27 mouse cellular contexts compared by ENCODE assay signal in the genomic region with DNA sequence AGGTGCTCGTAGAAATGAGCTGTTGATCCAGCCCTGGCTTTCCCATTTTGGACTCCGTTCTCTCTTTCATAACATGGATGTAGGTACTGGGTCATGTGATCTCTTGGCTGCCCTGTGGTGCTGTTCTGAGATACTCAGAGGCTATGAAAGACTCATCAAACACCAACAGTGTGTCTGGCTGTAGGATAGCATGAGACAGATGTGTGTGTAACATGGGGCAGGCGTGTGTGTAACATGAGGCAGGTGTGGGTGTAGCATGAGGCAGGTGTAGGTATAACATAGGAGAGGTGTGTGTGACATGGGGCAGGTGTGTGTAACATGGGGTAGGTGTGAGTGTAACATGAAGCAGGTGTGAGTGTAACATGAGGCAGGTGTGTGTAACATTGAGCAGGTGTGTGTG. TPM values are rescaled to one million over a fixed set of nuclear protein-coding genes. Genes with fewer than 3 reads are reported as not detected.
DNase-seq lines count a peak whose midpoint lies in the region; ATAC-seq and TF ChIP-seq lines count a peak whose summit lies in the region.
"Had no signal": no experiment of that assay in that cellular context is flagged by ENCODE, and none has a peak within 500 bp of the region (broad histone marks: within the 10 kb centered on the region; RNA-seq: fewer than 3 reads in every experiment).

No protein-coding gene starts in this region.

- peak; percentile 73 for DNase-seq in heart, adult 11 months
- DNase-seq in heart, postnatal 36 days, result no peak
- peak; percentile 68 for DNase-seq in heart, embryonic 10.5 days (ENCODE audit: low spot score)
- DNase-seq in heart, adult 2 months, result no peak
- DNase-seq: adrenal gland, adult 2 months; adrenal gland, adult 8-10 months; adrenal gland, postnatal 10 days; adrenal gland, postnatal 14 days; adrenal gland, postnatal 25 days; adrenal gland, postnatal 36 days; B cell, adult 2 months; cerebellum, adult 11 months; cerebellum, adult 11-12 months; cerebellum, adult 18-20 months had no signal

- ATAC-seq in megakaryocyte, adult 5-6 weeks (ENCODE audit: poor library complexity, severe bottlenecking), result no peak
- ATAC-seq: activated CD4-positive, CD25-positive, alpha-beta regulatory T cell, adult 4 months; CD4-positive, CD25-positive, alpha-beta regulatory T cell, adult 4 months; Patski had no signal

- H3K27ac ChIP-seq in heart, embryonic 10.5 days, result no peak overlapping the region
- no peak overlapping the region for H3K27ac ChIP-seq in heart, adult 2 months

- 80% methylated on average over 3 of the region's 3 CpGs for WGBS in heart, embryonic 10.5 days
- 83% methylated on average over 3 of the region's 3 CpGs for WGBS in heart, adult 2 months

- no peaks in the 10 kb centered on the region for H3K79me2 ChIP-seq in heart, adult 2 months (replicated peaks; ENCODE audit: control insufficient read depth, insufficient read depth, low read length)

- H3K27me3 ChIP-seq in heart, embryonic 10.5 days (ENCODE audit: insufficient read depth, poor library complexity, severe bottlenecking), result no peaks in the 10 kb centered on the region; the same call in 1 of the 2 replicates
- H3K27me3 ChIP-seq in heart, adult 2 months (ENCODE audit: control insufficient read depth, insufficient read depth, low read length), result no peaks in the 10 kb centered on the region; the same call in 1 of the 2 replicates
- peaks cover 6% of the 10 kb centered on the region for H3K27me3 ChIP-seq in megakaryocyte, embryonic 14.5 days (replicated peaks)
- H3K27me3 ChIP-seq: Patski had no signal

- TF ChIP-seq POLR2A in heart, adult 2 months (IDR thresholded peaks at IDR 0.05; ENCODE audit: insufficient read depth, low read depth, low read length), result no peak

- intact Hi-C loops in heart, postnatal 36 days (cut with DNase I), result no loop called here
- intact Hi-C loops in heart, adult 2 months (cut with DNase I), result no loop called here

- TF ChIP-seq CTCF in heart, adult 2 months (IDR thresholded peaks at IDR 0.05), result no peak

- no peak for TF ChIP-seq EP300 in heart, adult 2 months (IDR thresholded peaks at IDR 0.05; ENCODE audit: insufficient read depth, low read depth, low read length)

- H3K36me3 ChIP-seq in heart, embryonic 10.5 days, result no peaks in the 10 kb centered on the region
- H3K36me3 ChIP-seq in heart, adult 2 months (ENCODE audit: control insufficient read depth, insufficient read depth, low read length), result no peaks in the 10 kb centered on the region
- no peaks in the 10 kb centered on the region for H3K36me3 ChIP-seq in megakaryocyte, embryonic 14.5 days (replicated peaks; ENCODE audit: low read length)
- H3K36me3 ChIP-seq: G1E had no signal

- H3K9me3 ChIP-seq in heart, embryonic 10.5 days, result no peaks in the 10 kb centered on the region
- no peaks in the 10 kb centered on the region for H3K9me3 ChIP-seq in megakaryocyte, embryonic 14.5 days
- H3K9me3 ChIP-seq: G1E had no signal

- no peak overlapping the region for H3K9ac ChIP-seq in heart, adult 2 months (ENCODE audit: low read depth, low read length)

- no peaks in the 10 kb centered on the region for H3K4me1 ChIP-seq in heart, embryonic 10.5 days
- no peaks in the 10 kb centered on the region for H3K4me1 ChIP-seq in heart, adult 2 months (ENCODE audit: control insufficient read depth, insufficient read depth, low read length)
- H3K4me1 ChIP-seq in megakaryocyte, embryonic 14.5 days, result no peaks in the 10 kb centered on the region

- no peak overlapping the region for H3K4me3 ChIP-seq in heart, embryonic 10.5 days
- H3K4me3 ChIP-seq in heart, adult 2 months, result no peak overlapping the region
- H3K4me3 ChIP-seq in megakaryocyte, embryonic 14.5 days (replicated peaks), result peak overlapping the region; percentile 30

RNA-seq across cellular contexts. Expression of a gene that starts 2.0 kb away (rescaled TPM):
- total RNA-seq in heart, postnatal 36 days (2021), result not detected
- polyA plus RNA-seq in heart, embryonic 10.5 days (2016; fragmentation: Nextera tagmentation; extraction: Ambion mirVana), result not detected in 2 replicates
- total RNA-seq in heart, adult 2 months (2021), result not detected
- not detected in 2 replicates for polyA plus RNA-seq in heart, adult 2 months (2012; rRNA removed)
- polyA plus RNA-seq in megakaryocyte, embryonic 14.5 days (2012; ENCODE audit: insufficient read depth, low replicate concordance), result 0.68 TPM in 1 of 2 replicates, not detected in the other
- total RNA-seq in megakaryocyte, adult 5-6 weeks (2015), result not detected in 2 replicates
- total RNA-seq in megakaryocyte, adult 5-6 weeks (2017), result not detected in 2 replicates
- total RNA-seq: adrenal gland, adult 18-20 months; adrenal gland, adult 2 months; adrenal gland, postnatal 14 days; adrenal gland, postnatal 25 days; adrenal gland, postnatal 36 days; CH12.LX; ES-E14; G1E; MEL had no signal
- polyA plus RNA-seq: activated CD4-positive, CD25-positive, alpha-beta regulatory T cell, adult 4 months; brain, embryonic 14.5 days; C2C12; CD4-positive, CD25-positive, alpha-beta regulatory T cell, adult 4 months; G1E; Patski had no signal

RNA-seq across cellular contexts. Expression of a gene that starts 2.1 kb away (rescaled TPM):
- not detected for total RNA-seq in heart, postnatal 36 days (2021)
- not detected in 2 replicates for polyA plus RNA-seq in heart, embryonic 10.5 days (2016; fragmentation: Nextera tagmentation; extraction: Ambion mirVana)
- total RNA-seq in heart, adult 2 months (2021), result not detected
- not detected in 2 replicates for polyA plus RNA-seq in heart, adult 2 months (2012; rRNA removed)
- polyA plus RNA-seq in megakaryocyte, embryonic 14.5 days (2012; ENCODE audit: insufficient read depth, low replicate concordance), result not detected in 2 replicates
- total RNA-seq in megakaryocyte, adult 5-6 weeks (2015), result not detected in 2 replicates
- total RNA-seq in megakaryocyte, adult 5-6 weeks (2017), result not detected in 2 replicates
- total RNA-seq: adrenal gland, adult 18-20 months; adrenal gland, adult 2 months; adrenal gland, adult 8-10 months; adrenal gland, postnatal 10 days; adrenal gland, postnatal 14 days; adrenal gland, postnatal 25 days; adrenal gland, postnatal 36 days; adrenal gland, postnatal 4 days; CH12.LX; ES-E14; G1E; MEL had no signal
- polyA plus RNA-seq: activated CD4-positive, CD25-positive, alpha-beta regulatory T cell, adult 4 months; adrenal gland, adult 2 months; brain, embryonic 14.5 days; C2C12; CD4-positive, CD25-positive, alpha-beta regulatory T cell, adult 4 months; G1E; Patski had no signal

RNA-seq across cellular contexts. Expression of a gene that starts 22.0 kb away (rescaled TPM):
- total RNA-seq in heart, postnatal 36 days (2021), result not detected
- polyA plus RNA-seq in heart, embryonic 10.5 days (2016; fragmentation: Nextera tagmentation; extraction: Ambion mirVana), result not detected in 2 replicates
- not detected for total RNA-seq in heart, adult 2 months (2021)
- 0.16 TPM in 1 of 2 replicates, not detected in the other for polyA plus RNA-seq in heart, adult 2 months (2012; rRNA removed)
- polyA plus RNA-seq in megakaryocyte, embryonic 14.5 days (2012; ENCODE audit: insufficient read depth, low replicate concordance), result not detected in 2 replicates
- not detected in 2 replicates for total RNA-seq in megakaryocyte, adult 5-6 weeks (2015)
- total RNA-seq in megakaryocyte, adult 5-6 weeks (2017), result not detected in 2 replicates
- total RNA-seq: adrenal gland, adult 18-20 months; adrenal gland, adult 2 months; adrenal gland, adult 8-10 months; adrenal gland, postnatal 10 days; adrenal gland, postnatal 14 days; adrenal gland, postnatal 25 days; adrenal gland, postnatal 36 days; adrenal gland, postnatal 4 days; CH12.LX; ES-E14; G1E; MEL had no signal
- polyA plus RNA-seq: activated CD4-positive, CD25-positive, alpha-beta regulatory T cell, adult 4 months; adrenal gland, adult 2 months; brain, embryonic 14.5 days; C2C12; CD4-positive, CD25-positive, alpha-beta regulatory T cell, adult 4 months; G1E; Patski had no signal

RNA-seq across cellular contexts. Expression of a gene that starts 23.2 kb away (rescaled TPM):
- total RNA-seq in heart, postnatal 36 days (2021), result not detected
- polyA plus RNA-seq in heart, embryonic 10.5 days (2016; fragmentation: Nextera tagmentation; extraction: Ambion mirVana), result not detected in 2 replicates
- not detected for total RNA-seq in heart, adult 2 months (2021)
- polyA plus RNA-seq in heart, adult 2 months (2012; rRNA removed), result not detected in 2 replicates
- polyA plus RNA-seq in megakaryocyte, embryonic 14.5 days (2012; ENCODE audit: insufficient read depth, low replicate concordance), result not detected in 2 replicates
- not detected in 2 replicates for total RNA-seq in megakaryocyte, adult 5-6 weeks (2015)
- total RNA-seq in megakaryocyte, adult 5-6 weeks (2017), result not detected in 2 replicates
- total RNA-seq: adrenal gland, adult 18-20 months; adrenal gland, adult 2 months; adrenal gland, adult 8-10 months; adrenal gland, postnatal 10 days; adrenal gland, postnatal 14 days; adrenal gland, postnatal 25 days; adrenal gland, postnatal 36 days; adrenal gland, postnatal 4 days; CH12.LX; ES-E14; G1E; MEL had no signal
- polyA plus RNA-seq: activated CD4-positive, CD25-positive, alpha-beta regulatory T cell, adult 4 months; adrenal gland, adult 2 months; brain, embryonic 14.5 days; C2C12; CD4-positive, CD25-positive, alpha-beta regulatory T cell, adult 4 months; G1E; Patski had no signal

RNA-seq across cellular contexts. Expression of a gene that starts 30.1 kb away (rescaled TPM):
- total RNA-seq in heart, postnatal 36 days (2021), result under 1 TPM in 1 of 2 experiments, not detected in 1; 0.53 TPM
- not detected in 2 replicates for polyA plus RNA-seq in heart, embryonic 10.5 days (2016; fragmentation: Nextera tagmentation; extraction: Ambion mirVana)
- under 1 TPM in 1 of 2 experiments, not detected in 1; 0.30 TPM for total RNA-seq in heart, adult 2 months (2021)
- 0.47 and 0.56 TPM in 2 replicates for polyA plus RNA-seq in heart, adult 2 months (2012; rRNA removed)
- polyA plus RNA-seq in megakaryocyte, embryonic 14.5 days (2012; ENCODE audit: insufficient read depth, low replicate concordance), result not detected in 2 replicates
- total RNA-seq in megakaryocyte, adult 5-6 weeks (2015), result not detected in 2 replicates
- not detected in 2 replicates for total RNA-seq in megakaryocyte, adult 5-6 weeks (2017)
- total RNA-seq: CH12.LX, ES-E14, G1E, MEL had no signal
- polyA plus RNA-seq: activated CD4-positive, CD25-positive, alpha-beta regulatory T cell, adult 4 months; brain, embryonic 14.5 days; C2C12; CD4-positive, CD25-positive, alpha-beta regulatory T cell, adult 4 months; G1E; Patski had no signal

Comparison
In these comparisons a context has a peak if more than half of its experiments do, and no peak if none do; other contexts are left out.
1. DNase-seq: peak in heart, adult 11 months (single experiment) and heart, embryonic 10.5 days (single experiment); none in heart, postnatal 36 days (0 of 2) and heart, adult 2 months (0 of 2).